Comparison of ENCODE assay signal across 8 mouse cellular contexts in genomic region chr9:77428115-77428747, GRCm38 (mm10).
DNase-seq lines count a peak whose midpoint lies in the region; ATAC-seq and TF ChIP-seq lines count a peak whose summit lies in the region.

No protein-coding gene starts in this region.

- H3K4me2 ChIP-seq in heart, postnatal 0 days (ENCODE audit: low read depth, low read length): peak overlapping the region; percentile 48
- peak overlapping the region; percentile 55 for H3K4me2 ChIP-seq in embryonic facial prominence, embryonic 13.5 days
- peak overlapping the region; percentile 55 for H3K4me2 ChIP-seq in intestine, postnatal 0 days (replicated peaks; ENCODE audit: low read depth)
- peak overlapping the region; percentile 51 for H3K4me2 ChIP-seq in neural tube, embryonic 12.5 days (replicated peaks)

- no peak for TF ChIP-seq CTCF in heart, postnatal 0 days (IDR thresholded peaks at IDR 0.05; ENCODE audit: low read depth)
- TF ChIP-seq CTCF in intestine, postnatal 0 days (IDR thresholded peaks at IDR 0.05; ENCODE audit: low read depth): no peak

- WGBS in heart, postnatal 0 days: 13% methylated on average over 14 of the region's 14 CpGs
- 24% methylated on average over 14 of the region's 14 CpGs for whole genome bisulfite sequencing in embryonic facial prominence, embryonic 13.5 days
- WGBS in intestine, postnatal 0 days: 41% methylated on average over 14 of the region's 14 CpGs
- 55% methylated on average over 14 of the region's 14 CpGs for WGBS in neural tube, embryonic 12.5 days

- peaks cover 13% of the 10 kb centered on the region for H3K36me3 ChIP-seq in heart, postnatal 0 days (replicated peaks; ENCODE audit: control insufficient read depth, insufficient read depth, low read length)
- peaks cover 9% of the 10 kb centered on the region for H3K36me3 ChIP-seq in embryonic facial prominence, embryonic 13.5 days
- peaks cover 7% of the 10 kb centered on the region for H3K36me3 ChIP-seq in intestine, postnatal 0 days (ENCODE audit: control insufficient read depth, insufficient read depth)
- H3K36me3 ChIP-seq in neural tube, embryonic 12.5 days: no peaks in the 10 kb centered on the region

- peaks cover 22% of the 10 kb centered on the region for H3K4me1 ChIP-seq in heart, postnatal 0 days (ENCODE audit: control insufficient read depth, insufficient read depth)
- H3K4me1 ChIP-seq in embryonic facial prominence, embryonic 13.5 days: peaks cover 42% of the 10 kb centered on the region
- H3K4me1 ChIP-seq in intestine, postnatal 0 days (replicated peaks; ENCODE audit: control insufficient read depth, insufficient read depth, low read length): peaks cover 15% of the 10 kb centered on the region
- peaks cover 7% of the 10 kb centered on the region for H3K4me1 ChIP-seq in neural tube, embryonic 12.5 days

- peak overlapping the region; percentile 81 for H3K27ac ChIP-seq in heart, postnatal 0 days (ENCODE audit: low read depth)
- H3K27ac ChIP-seq in embryonic facial prominence, embryonic 13.5 days: peak overlapping the region; percentile 73
- H3K27ac ChIP-seq in intestine, postnatal 0 days (ENCODE audit: low read depth, low read length): no peak overlapping the region
- no peak overlapping the region for H3K27ac ChIP-seq in neural tube, embryonic 12.5 days

- ATAC-seq in heart, postnatal 0 days (ENCODE audit: insufficient read depth, low read depth): peak; percentile 71
- ATAC-seq in embryonic facial prominence, embryonic 13.5 days (ENCODE audit: insufficient number of reproducible peaks, insufficient read depth, low FRiP score, low TSS enrichment, low read depth): no peak
- no peak for ATAC-seq in intestine, postnatal 0 days
- ATAC-seq in neural tube, embryonic 12.5 days (ENCODE audit: low FRiP score, low read depth): no peak

- H3K9me3 ChIP-seq in heart, postnatal 0 days (replicated peaks; ENCODE audit: control insufficient read depth, low read length): no peaks in the 10 kb centered on the region
- H3K9me3 ChIP-seq in embryonic facial prominence, embryonic 13.5 days: no peaks in the 10 kb centered on the region
- H3K9me3 ChIP-seq in intestine, postnatal 0 days (ENCODE audit: control insufficient read depth): no peaks in the 10 kb centered on the region
- no peaks in the 10 kb centered on the region for H3K9me3 ChIP-seq in neural tube, embryonic 12.5 days

- peak; percentile 56 for DNase-seq in heart, postnatal 0 days (ENCODE audit: low spot score)
- DNase-seq in heart, adult 8-10 months (ENCODE audit: low spot score): no peak
- DNase-seq in right cerebral cortex, postnatal 10 days (ENCODE audit: low spot score in 2 of 2): no peak
- no peak for DNase-seq in left cerebral cortex, adult 11 months (ENCODE audit: low spot score)
- DNase-seq in gastrocnemius, postnatal 10 days: no peak

- peak overlapping the region; percentile 8; the same call in 1 of the 2 replicates for H3K4me3 ChIP-seq in heart, postnatal 0 days (ENCODE audit: low read depth, low read length)
- peak overlapping the region; percentile 22; the same call in 1 of the 2 replicates for H3K4me3 ChIP-seq in embryonic facial prominence, embryonic 13.5 days
- H3K4me3 ChIP-seq in intestine, postnatal 0 days (ENCODE audit: low read depth, low read length): no peak overlapping the region; the same call in 1 of the 2 replicates
- no peak overlapping the region for H3K4me3 ChIP-seq in neural tube, embryonic 12.5 days

- no peaks in the 10 kb centered on the region for H3K27me3 ChIP-seq in heart, postnatal 0 days (ENCODE audit: control insufficient read depth, insufficient read depth, low read length)
- H3K27me3 ChIP-seq in embryonic facial prominence, embryonic 13.5 days: no peaks in the 10 kb centered on the region
- no peaks in the 10 kb centered on the region for H3K27me3 ChIP-seq in intestine, postnatal 0 days (replicated peaks; ENCODE audit: control insufficient read depth, insufficient read depth, low read length)
- H3K27me3 ChIP-seq in neural tube, embryonic 12.5 days (replicated peaks): no peaks in the 10 kb centered on the region

- no peak for TF ChIP-seq EP300 in heart, postnatal 0 days (IDR thresholded peaks at IDR 0.05; ENCODE audit: low read depth)

- peak overlapping the region; percentile 49; the same call in 1 of the 2 replicates for H3K9ac ChIP-seq in heart, postnatal 0 days (replicated peaks; ENCODE audit: low read depth, low read length)
- H3K9ac ChIP-seq in embryonic facial prominence, embryonic 13.5 days: peak overlapping the region; percentile 55
- H3K9ac ChIP-seq in intestine, postnatal 0 days (ENCODE audit: low read depth, low read length): no peak overlapping the region
- H3K9ac ChIP-seq in neural tube, embryonic 12.5 days: no peak overlapping the region

Comparison
In these comparisons a context has a peak if more than half of its experiments do, and no peak if none do; other contexts are left out.
1. H3K27ac ChIP-seq: peak in heart, postnatal 0 days (single experiment) and embryonic facial prominence, embryonic 13.5 days (single experiment); none in intestine, postnatal 0 days (single experiment) and neural tube, embryonic 12.5 days (single experiment).
2. H3K4me3 ChIP-seq: peak in heart, postnatal 0 days (single experiment) and embryonic facial prominence, embryonic 13.5 days (single experiment); none in intestine, postnatal 0 days (single experiment) and neural tube, embryonic 12.5 days (single experiment).
3. H3K9ac ChIP-seq: peak in heart, postnatal 0 days (single experiment) and embryonic facial prominence, embryonic 13.5 days (single experiment); none in intestine, postnatal 0 days (single experiment) and neural tube, embryonic 12.5 days (single experiment).
4. Peak in every context shown above with its lines, with median percentiles within 50 percentile points of each other: H3K4me2 ChIP-seq.